Mouse (Mus musculus) C2C12 (cell line): ENCODE data around the gene Smurf1. TPM values are rescaled to one million over a fixed set of nuclear protein-coding genes. Genes with fewer than 3 reads are reported as not detected.

Experiments
- H3K27me3 ChIP-seq: one replicate; pipeline ENCODE4 v1.6.1; 2011; ENCODE audit not compliant: control insufficient read depth, insufficient read depth, insufficient read length
- H3K36me3 ChIP-seq: one replicate; pipeline ENCODE4 v1.6.1; 2011; ENCODE audit not compliant: control insufficient read depth, insufficient read depth
- H3K4me3 ChIP-seq: one replicate; pipeline ENCODE4 v1.5.1; 2011; ENCODE audit warnings: mild to moderate bottlenecking, control low read depth; ENCODE audit not compliant: poor library complexity, insufficient read depth, severe bottlenecking
- H3K79me2 ChIP-seq: one replicate; pipeline ENCODE4 v1.6.1; 2011; ENCODE audit not compliant: control insufficient read depth, insufficient read depth
- H3K79me3 ChIP-seq: one replicate; pipeline ENCODE4 v1.6.1; 2011; ENCODE audit warnings: low read depth, control low read depth
- H3ac ChIP-seq: one replicate; pipeline ENCODE3; 2011; ENCODE audit warnings: low read depth; ENCODE audit not compliant: control insufficient read depth, insufficient read length
- CEBPB ChIP-seq: IDR thresholded peaks from one replicate; pipeline ENCODE4 v1.6.1; 2011; ENCODE audit warnings: low read depth, mild to moderate bottlenecking, control low read depth, moderate library complexity
- CTCF ChIP-seq: IDR thresholded peaks from one replicate; pipeline ENCODE4 v1.5.1; 2011; ENCODE audit not compliant: control insufficient read depth, insufficient read depth, insufficient read length
- FOSL1 ChIP-seq: IDR thresholded peaks from one replicate; pipeline ENCODE4 v1.8.0; 2011; ENCODE audit warnings: mild to moderate bottlenecking, low read length; ENCODE audit not compliant: poor library complexity, insufficient read depth, severe bottlenecking
- MAX ChIP-seq: IDR thresholded peaks from one replicate; pipeline ENCODE4 v1.6.1; 2011; ENCODE audit warnings: mild to moderate bottlenecking, control low read depth
- MYOD1 ChIP-seq: IDR thresholded peaks from one replicate; pipeline ENCODE4 v1.6.1; 2011; ENCODE audit warnings: low read depth; ENCODE audit not compliant: control insufficient read depth, insufficient read length
- MYOG ChIP-seq: IDR thresholded peaks from one replicate; pipeline ENCODE4 v1.6.1; 2011; ENCODE audit not compliant: control insufficient read depth, insufficient read length; ENCODE audit errors: extremely low read depth
- USF1 ChIP-seq: IDR thresholded peaks from one replicate; pipeline ENCODE4 v1.6.1; 2011; ENCODE audit warnings: low read depth, mild to moderate bottlenecking, control low read depth, moderate library complexity
- polyA plus RNA-seq: library from polyadenylated mRNA; unstranded; fragments of >200 nt; fragmentation: generic; extraction: Trizol; gene quantifications from one replicate; pipeline ENCODE4 v1.2.1, GENCODE M21; 2012; ENCODE audit warnings: missing spikeins

Gene Smurf1
- polyA plus RNA-seq, 1 experiment = 39.1 TPM

GRCm38 (mm10) chr5:144872867-144873266, 92.8 kb downstream of the Smurf1 start:
- H3ac ChIP-seq = no peak overlapping the region
- H3K36me3 ChIP-seq = peaks cover 5% of the 10 kb centered on the region
- TF ChIP-seq CTCF = no peak
- TF ChIP-seq FOSL1 = no peak
- TF ChIP-seq MYOG = no peak
- no peak for TF ChIP-seq USF1
- TF ChIP-seq MYOD1 = no peak
- TF ChIP-seq MAX = no peak
- TF ChIP-seq CEBPB = no peak
- H3K4me3 ChIP-seq = no peak overlapping the region
- no peaks in the 10 kb centered on the region for H3K79me3 ChIP-seq
- no peaks in the 10 kb centered on the region for H3K79me2 ChIP-seq
- no peaks in the 10 kb centered on the region for H3K27me3 ChIP-seq

GRCm38 (mm10) chr5:144872326-144872725, 93.3 kb downstream of the Smurf1 start:
- TF ChIP-seq CEBPB (no peak), MYOD1 (no peak), USF1 (no peak), MYOG (no peak), CTCF (no peak), MAX (no peak), FOSL1 (no peak)
- peaks cover 3% of the 10 kb centered on the region for H3K36me3 ChIP-seq
- no peaks in the 10 kb centered on the region for H3K79me3 ChIP-seq
- H3ac ChIP-seq = no peak overlapping the region
- no peak overlapping the region for H3K4me3 ChIP-seq
- no peaks in the 10 kb centered on the region for H3K27me3 ChIP-seq
- no peaks in the 10 kb centered on the region for H3K79me2 ChIP-seq

GRCm38 (mm10) chr5:144871775-144872174, 93.9 kb downstream of the Smurf1 start:
- no peaks in the 10 kb centered on the region for H3K27me3 ChIP-seq
- no peak overlapping the region for H3ac ChIP-seq
- no peak overlapping the region for H3K4me3 ChIP-seq
- no peaks in the 10 kb centered on the region for H3K79me3 ChIP-seq
- H3K79me2 ChIP-seq = no peaks in the 10 kb centered on the region
- H3K36me3 ChIP-seq = no peaks in the 10 kb centered on the region
- TF ChIP-seq FOSL1 (no peak), MYOG (no peak), CEBPB (no peak), MAX (no peak), MYOD1 (no peak), USF1 (no peak)

- no peaks in the 10 kb centered on the region for H3K27me3 ChIP-seq
- H3K79me3 ChIP-seq = no peaks in the 10 kb centered on the region
- no peak for TF ChIP-seq USF1
- TF ChIP-seq MYOG = no peak
- no peak for TF ChIP-seq MAX
- no peak for TF ChIP-seq FOSL1
- TF ChIP-seq MYOD1 = no peak
- TF ChIP-seq CEBPB = no peak
- TF ChIP-seq CTCF = no peak
- no peaks in the 10 kb centered on the region for H3K36me3 ChIP-seq
- H3K4me3 ChIP-seq = no peak overlapping the region
- no peaks in the 10 kb centered on the region for H3K79me2 ChIP-seq
- H3ac ChIP-seq = no peak overlapping the region
Measured at GRCm38 (mm10) chr5:144870782-144871181, 94.9 kb downstream of the Smurf1 start.

GRCm38 (mm10) chr5:144869466-144869865, 96.2 kb downstream of the Smurf1 start:
- Histone ChIP-seq H3ac (no peak overlapping the region), H3K79me3 (no peaks in the 10 kb centered on the region), H3K79me2 (no peaks in the 10 kb centered on the region), H3K27me3 (no peaks in the 10 kb centered on the region), H3K4me3 (no peak overlapping the region), H3K36me3 (no peaks in the 10 kb centered on the region)
- no peak for TF ChIP-seq MYOD1

GRCm38 (mm10) chr5:144866923-144867322, 98.7 kb downstream of the Smurf1 start:
- Histone ChIP-seq H3ac (no peak overlapping the region), H3K27me3 (no peaks in the 10 kb centered on the region), H3K79me2 (no peaks in the 10 kb centered on the region), H3K4me3 (no peak overlapping the region), H3K36me3 (no peaks in the 10 kb centered on the region), H3K79me3 (no peaks in the 10 kb centered on the region)
- TF ChIP-seq CTCF (no peak), MAX (no peak), MYOG (no peak), FOSL1 (no peak), CEBPB (no peak), MYOD1 (no peak), USF1 (no peak)
